Mouse (Mus musculus) G1E (cell line): Measurements from ENCODE around the gene Dnaaf2.

ENCODE experiments used
- CTCF ChIP-seq: IDR thresholded peaks from 2 replicates; pipeline ENCODE4 v1.5.1; 2012; ENCODE audit warnings: low read depth, low read length, inconsistent platforms, mixed read lengths
- GATA1 ChIP-seq: IDR thresholded peaks from 2 replicates; pipeline ENCODE4 v1.6.1; 2012; ENCODE audit warnings: borderline replicate concordance, low read length, inconsistent platforms, mixed read lengths

DNA sequence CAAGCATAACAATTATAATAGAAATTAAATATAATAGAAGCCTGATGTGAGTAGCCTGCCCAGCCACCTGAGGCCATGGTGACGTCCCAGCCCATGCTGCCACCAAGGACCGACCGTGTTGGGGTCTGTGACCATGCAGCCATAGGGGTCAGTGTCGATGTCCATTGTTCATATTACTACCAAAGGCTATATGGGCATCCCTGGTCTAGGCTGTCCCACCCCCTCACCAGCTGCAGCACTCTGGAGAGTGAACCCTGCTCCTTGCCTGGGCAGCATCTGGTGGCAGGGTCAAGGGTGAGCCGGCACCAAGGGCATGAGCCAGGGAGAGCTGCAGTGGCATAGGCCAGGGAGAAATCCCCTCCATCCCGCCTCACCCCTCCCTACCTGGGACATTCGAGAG lies 58.4 kb downstream of the Dnaaf2 start:
- TF ChIP-seq CTCF (no peak), GATA1 (no peak)
